11 mouse cellular contexts compared by ENCODE assay signal in the genomic region with DNA sequence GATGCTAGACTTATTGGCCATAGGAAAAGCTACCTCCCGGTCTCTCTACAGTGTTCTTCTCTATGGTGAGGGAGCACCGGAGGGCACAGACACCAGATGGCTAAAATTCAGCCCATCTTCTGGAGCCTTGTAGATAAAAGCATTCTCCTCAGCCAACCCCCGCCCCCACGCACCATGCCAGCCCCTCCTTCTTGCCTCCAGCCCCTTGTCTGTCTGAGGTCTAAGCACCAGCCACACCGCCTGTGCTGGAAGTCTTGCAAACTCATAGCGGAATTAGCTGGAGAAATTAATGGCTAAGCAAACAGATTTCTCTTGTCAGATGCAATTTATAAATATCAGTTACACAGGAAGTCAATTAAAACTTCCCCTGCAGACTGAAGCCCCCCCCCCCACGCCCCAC. TPM values are rescaled to one million over a fixed set of nuclear protein-coding genes. Genes with fewer than 3 reads are reported as not detected.
DNase-seq lines count a peak whose midpoint lies in the region; ATAC-seq and TF ChIP-seq lines count a peak whose summit lies in the region.
"Had no signal": no experiment of that assay in that cellular context is flagged by ENCODE, and none has a peak within 500 bp of the region (broad histone marks: within the 10 kb centered on the region; RNA-seq: fewer than 3 reads in every experiment).

No protein-coding gene starts in this region.

- no peaks in the 10 kb centered on the region for H3K9me3 ChIP-seq in kidney, postnatal 0 days (replicated peaks; ENCODE audit: low read length)
- no peaks in the 10 kb centered on the region for H3K9me3 ChIP-seq in kidney, embryonic 15.5 days (replicated peaks)
- H3K9me3 ChIP-seq in midbrain, embryonic 11.5 days (ENCODE audit: control insufficient read depth, low read length), result no peaks in the 10 kb centered on the region

- H3K4me2 ChIP-seq in kidney, postnatal 0 days (ENCODE audit: low read length), result no peak overlapping the region
- H3K4me2 ChIP-seq in kidney, embryonic 15.5 days, result no peak overlapping the region
- H3K4me2 ChIP-seq in midbrain, embryonic 11.5 days, result no peak overlapping the region

- TF ChIP-seq CTCF in kidney, postnatal 0 days (IDR thresholded peaks at IDR 0.05; ENCODE audit: low read depth), result no peak

- WGBS in kidney, postnatal 0 days, result 24% methylated on average over 7 of the region's 7 CpGs
- WGBS in kidney, embryonic 15.5 days, result 28% methylated on average over 7 of the region's 7 CpGs
- 73% methylated on average over 7 of the region's 7 CpGs for WGBS in midbrain, embryonic 11.5 days

- H3K4me1 ChIP-seq in kidney, postnatal 0 days (replicated peaks; ENCODE audit: insufficient read depth, low read length), result no peaks in the 10 kb centered on the region
- H3K4me1 ChIP-seq in kidney, embryonic 15.5 days, result peaks cover 8% of the 10 kb centered on the region
- H3K4me1 ChIP-seq in midbrain, embryonic 11.5 days (ENCODE audit: control insufficient read depth, insufficient read depth, low read length), result no peaks in the 10 kb centered on the region

- no peak overlapping the region for H3K9ac ChIP-seq in kidney, postnatal 0 days (ENCODE audit: low read depth, low read length)
- no peak overlapping the region for H3K9ac ChIP-seq in kidney, embryonic 15.5 days
- H3K9ac ChIP-seq in midbrain, embryonic 11.5 days (ENCODE audit: low read length), result no peak overlapping the region

- no peaks in the 10 kb centered on the region for H3K27me3 ChIP-seq in kidney, postnatal 0 days (ENCODE audit: insufficient read depth, low read length)
- no peaks in the 10 kb centered on the region for H3K27me3 ChIP-seq in kidney, embryonic 15.5 days
- no peaks in the 10 kb centered on the region for H3K27me3 ChIP-seq in midbrain, embryonic 11.5 days (ENCODE audit: control insufficient read depth, insufficient read depth, low read length)

- H3K4me3 ChIP-seq in kidney, postnatal 0 days (replicated peaks; ENCODE audit: low read depth, low read length), result no peak overlapping the region
- H3K4me3 ChIP-seq in kidney, embryonic 15.5 days (replicated peaks), result no peak overlapping the region
- H3K4me3 ChIP-seq in midbrain, embryonic 11.5 days (ENCODE audit: low read depth, low read length), result no peak overlapping the region

- H3K27ac ChIP-seq in kidney, postnatal 0 days, result no peak overlapping the region
- no peak overlapping the region for H3K27ac ChIP-seq in kidney, embryonic 15.5 days
- no peak overlapping the region for H3K27ac ChIP-seq in midbrain, embryonic 11.5 days (ENCODE audit: low read depth, low read length)

- ATAC-seq in kidney, postnatal 0 days (replicated peaks; ENCODE audit: low FRiP score, low read depth), result no peak
- ATAC-seq in kidney, embryonic 15.5 days (replicated peaks; ENCODE audit: low FRiP score), result no peak
- no peak for ATAC-seq in midbrain, embryonic 11.5 days (ENCODE audit: low FRiP score)

- no peaks in the 10 kb centered on the region for H3K36me3 ChIP-seq in kidney, postnatal 0 days (ENCODE audit: insufficient read depth, low read length)
- H3K36me3 ChIP-seq in kidney, embryonic 15.5 days, result no peaks in the 10 kb centered on the region
- no peaks in the 10 kb centered on the region for H3K36me3 ChIP-seq in midbrain, embryonic 11.5 days (ENCODE audit: control insufficient read depth, insufficient read depth, low read length)

- peak; percentile 37 to 52 for DNase-seq in cerebellum, postnatal 14 days
- no peak for DNase-seq in cerebellum, adult 9-11 months
- peak; percentile 59 for DNase-seq in kidney, postnatal 0 days (ENCODE audit: low spot score)
- peak; percentile 76 for DNase-seq in ZHBTc4 (ENCODE audit: low read depth, low spot score)
- peak; percentile 81 for DNase-seq in midbrain, embryonic 11.5 days (ENCODE audit: low spot score, missing footprints)
- DNase-seq in spleen, adult 18-20 months, result no peak
- no peak for DNase-seq in gastrocnemius, adult 8-10 months (ENCODE audit: low spot score in 2 of 2)
- DNase-seq: cerebellum, adult 18-20 months; heart, adult 11 months; thymus, adult 18-20 months had no signal

RNA-seq across cellular contexts. Expression of a gene that starts 43.0 kb away (rescaled TPM):
- 222 and 225 TPM in 2 replicates for polyA plus RNA-seq in kidney, postnatal 0 days (2015; fragmentation: Nextera tagmentation; extraction: Ambion mirVana)
- polyA plus RNA-seq in kidney, embryonic 15.5 days (2015; fragmentation: Nextera tagmentation; extraction: Ambion mirVana), result 159 and 184 TPM in 2 replicates
- 186 and 197 TPM in 2 replicates for polyA plus RNA-seq in midbrain, embryonic 11.5 days (2014; fragmentation: Nextera tagmentation; extraction: Ambion mirVana)
- total RNA-seq in gastrocnemius, adult 8-10 months (2022), result 10 to 100 TPM; 57.5 to 66.9 (median 60.3) TPM

Comparison
In these comparisons a context has a peak if more than half of its experiments do, and no peak if none do; other contexts are left out.
1. DNase-seq: peak in cerebellum, postnatal 14 days (2 of 2), kidney, postnatal 0 days (single experiment), ZHBTc4 (single experiment) and midbrain, embryonic 11.5 days (single experiment); none in cerebellum, adult 9-11 months (single experiment), spleen, adult 18-20 months (0 of 2) and gastrocnemius, adult 8-10 months (0 of 2).